Mouse (Mus musculus) bone marrow macrophage, adult 2 months (primary cell): ENCODE data around the gene Rln3. TPM values are rescaled to one million over a fixed set of nuclear protein-coding genes. Genes with fewer than 3 reads are reported as not detected.

Experiments used
- H3K27ac ChIP-seq: 2 replicates; pipeline ENCODE4 v1.5.1; 2012; ENCODE audit warnings: low read depth, low read length; ENCODE audit not compliant: insufficient read depth
- H3K4me1 ChIP-seq: 2 replicates; pipeline ENCODE4 v1.6.1; 2012; ENCODE audit warnings: low read length; ENCODE audit not compliant: control insufficient read depth, insufficient read depth
- H3K4me3 ChIP-seq: 2 replicates; pipeline ENCODE4 v1.5.1; 2012; ENCODE audit warnings: mild to moderate bottlenecking, low read length, moderate library complexity; ENCODE audit not compliant: insufficient read depth
- CTCF ChIP-seq: IDR thresholded peaks from 2 replicates; pipeline ENCODE4 v1.5.1; 2012; ENCODE audit warnings: low read depth, mild to moderate bottlenecking, low read length, moderate library complexity
- POLR2A ChIP-seq: IDR thresholded peaks from 2 replicates; pipeline ENCODE4 v1.6.1; 2012; ENCODE audit warnings: mild to moderate bottlenecking, low read depth, low read length, borderline replicate concordance
- polyA plus RNA-seq: library from polyadenylated mRNA; stranded (reverse); fragments of >200 nt; gene quantifications from 2 replicates; pipeline ENCODE4 v1.2.4, GENCODE M21; 2012; ENCODE audit not compliant: missing spikeins, insufficient read depth, insufficient read length

The Rln3 gene
- polyA plus RNA-seq, 1 experiment: not detected

DNA sequence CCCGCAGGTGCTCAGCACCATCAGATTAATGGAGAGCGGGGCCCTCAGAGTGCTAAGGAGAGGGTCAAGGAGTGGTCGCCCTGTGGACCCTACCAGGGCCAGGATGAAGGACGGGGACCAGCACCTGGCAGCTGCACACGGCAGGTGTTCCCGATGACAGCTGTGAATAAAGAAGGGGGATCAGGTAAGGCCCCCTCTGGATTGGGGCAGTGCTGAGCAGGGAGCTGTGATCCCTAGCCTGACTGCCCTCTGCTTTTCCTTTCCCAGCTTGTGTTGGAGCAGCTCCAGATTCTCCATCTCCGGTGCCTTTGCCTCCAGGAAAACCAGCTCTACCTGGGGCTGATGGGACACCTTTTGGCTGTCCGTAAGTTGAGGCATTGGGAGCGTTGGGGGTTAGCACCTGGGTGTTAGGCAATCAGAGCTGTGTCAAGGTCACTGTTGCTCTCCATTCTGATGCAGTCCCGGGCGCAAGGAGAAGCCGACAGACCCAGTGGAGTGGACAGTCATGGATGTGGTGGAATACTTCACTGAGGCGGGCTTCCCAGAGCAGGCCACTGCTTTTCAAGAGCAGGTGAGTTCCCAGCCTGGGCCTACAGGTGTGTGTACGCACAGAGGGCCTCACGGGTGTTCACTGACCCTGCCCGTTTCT lies 45.6 kb downstream of the Rln3 start:
- no peak for TF ChIP-seq CTCF
- no peak for TF ChIP-seq POLR2A
- H3K4me3 ChIP-seq: peak overlapping the region; percentile 67
- H3K27ac ChIP-seq: no peak overlapping the region
- peaks cover 20% of the 10 kb centered on the region for H3K4me1 ChIP-seq

DNA sequence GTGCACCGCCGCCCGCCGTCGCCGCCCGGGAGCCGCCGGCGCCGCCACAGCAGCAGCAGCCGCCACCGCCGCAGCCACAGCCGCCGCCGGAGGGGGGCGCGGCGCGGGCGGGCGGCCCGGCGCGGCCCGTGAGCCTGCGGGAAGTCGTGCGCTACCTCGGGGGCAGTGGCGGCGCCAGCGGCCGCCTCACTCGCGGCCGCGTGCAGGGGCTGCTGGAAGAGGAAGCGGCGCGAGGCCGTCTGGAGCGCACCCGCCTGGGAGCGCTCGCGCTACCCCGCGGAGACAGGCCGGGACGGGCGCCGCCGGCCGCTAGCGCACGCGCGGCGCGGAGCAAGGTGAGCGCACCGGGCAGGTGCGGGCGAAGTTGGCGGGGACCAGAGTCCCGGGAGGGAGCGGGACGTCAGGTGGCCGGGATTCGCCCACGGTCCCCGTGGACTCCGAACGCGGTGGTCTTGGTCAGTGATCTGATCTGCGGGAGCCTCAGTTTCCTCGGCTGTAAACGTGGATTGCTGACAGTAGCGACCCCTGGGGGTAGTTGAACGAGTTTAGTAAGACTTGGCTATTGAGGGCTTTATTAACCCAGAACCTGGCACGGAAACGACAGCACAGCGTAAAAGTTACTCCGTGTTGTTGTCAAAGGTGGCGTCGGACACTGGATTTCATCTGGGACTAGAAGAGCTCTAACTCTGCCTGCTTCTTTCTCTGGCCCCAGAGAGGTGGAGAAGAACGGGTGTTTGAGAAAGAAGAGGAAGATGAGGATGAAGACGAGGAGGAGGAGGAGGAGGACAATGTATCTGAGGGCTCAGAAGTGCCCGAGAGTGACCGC lies 46.4 kb downstream of the Rln3 start:
- peak overlapping the region; percentile 67 for H3K4me3 ChIP-seq
- H3K4me1 ChIP-seq: peaks cover 23% of the 10 kb centered on the region
- H3K27ac ChIP-seq: peak overlapping the region; percentile 55
- no peak; the same call in 1 of the 2 replicates for TF ChIP-seq CTCF
- TF ChIP-seq POLR2A: no peak

DNA sequence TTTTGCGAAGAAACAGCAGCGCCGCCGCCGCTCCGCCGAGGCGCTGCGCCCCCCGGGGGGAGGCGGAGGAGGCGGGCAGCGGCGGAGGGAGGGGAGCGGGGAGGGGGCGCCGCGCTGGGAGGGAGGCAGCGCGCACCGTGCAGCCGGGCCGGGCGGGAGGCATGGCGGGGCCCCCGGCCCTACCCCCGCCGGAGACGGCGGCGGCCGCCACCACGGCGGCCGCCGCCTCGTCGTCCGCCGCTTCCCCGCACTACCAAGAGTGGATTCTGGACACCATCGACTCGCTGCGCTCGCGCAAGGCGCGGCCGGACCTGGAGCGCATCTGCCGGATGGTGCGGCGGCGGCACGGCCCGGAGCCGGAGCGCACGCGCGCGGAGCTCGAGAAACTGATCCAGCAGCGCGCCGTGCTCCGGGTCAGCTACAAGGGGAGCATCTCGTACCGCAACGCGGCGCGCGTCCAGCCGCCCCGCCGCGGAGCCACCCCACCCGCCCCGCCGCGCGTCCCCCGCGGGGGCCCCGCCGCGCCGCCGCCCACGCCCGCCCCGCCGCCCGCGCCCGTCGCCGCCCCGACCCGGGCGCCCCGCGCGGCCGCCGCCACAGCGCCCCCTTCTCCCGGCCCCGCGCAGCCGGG lies 47.2 kb downstream of the Rln3 start, which contains the start of gene Samd1:
Samd1 (plus strand) TSS at position 162 of the 631 bp plus-strand sequence.
- Histone ChIP-seq H3K4me3 (peak within 1 kb of the TSS; percentile 76), H3K4me1 (peaks cover 21% of the 10 kb centered on the region), H3K27ac (peak within 1 kb of the TSS; percentile 77)
- TF ChIP-seq CTCF (no peak), POLR2A (no peak)

DNA sequence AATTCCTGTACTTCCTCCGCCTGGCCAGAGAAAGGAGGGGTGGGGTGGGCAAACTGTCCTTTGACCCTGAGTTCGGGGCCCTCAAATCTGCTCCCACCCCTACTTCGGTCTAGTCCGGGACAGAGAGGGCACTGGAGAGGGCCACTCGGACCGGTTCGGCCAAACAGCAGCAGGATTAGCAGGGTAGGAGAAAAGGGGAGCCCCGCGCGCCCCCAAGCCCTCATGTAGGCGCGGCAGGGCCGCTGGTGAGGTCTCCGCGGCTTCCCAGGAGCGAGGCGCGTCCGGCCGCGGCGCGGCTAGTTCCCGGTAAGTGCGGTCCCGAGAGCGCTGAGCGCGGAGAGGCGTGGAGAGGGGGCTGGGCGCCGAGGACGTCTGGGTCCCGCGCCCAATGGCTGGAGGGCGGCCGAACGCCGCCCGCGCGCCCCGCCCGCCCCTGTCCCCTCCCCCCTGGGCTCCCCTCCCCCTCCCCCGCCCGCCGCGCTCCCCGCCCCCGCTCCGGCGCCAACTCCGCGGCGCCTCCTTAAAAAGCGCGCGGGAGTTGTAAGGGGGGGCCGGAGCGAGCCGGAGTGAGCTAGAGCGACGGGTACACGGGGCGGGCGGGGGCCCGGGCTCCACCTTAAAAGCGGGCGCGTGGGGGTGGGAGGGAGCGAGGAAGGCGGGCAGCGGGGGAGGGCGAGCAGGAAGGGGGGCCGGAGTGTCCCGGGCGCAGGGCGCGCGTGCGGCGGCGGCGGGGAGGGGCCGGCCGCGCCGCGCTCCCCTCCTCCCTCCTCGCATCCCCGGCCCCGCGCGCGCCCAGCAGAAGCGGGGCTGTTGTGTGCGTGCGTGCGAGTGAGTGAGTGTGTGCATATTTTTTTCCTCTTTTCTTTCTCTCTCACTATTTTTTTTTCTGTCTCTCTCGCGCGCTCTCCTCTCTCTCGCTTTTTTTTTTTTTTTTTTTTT lies 48.0 kb downstream of the Rln3 start:
- peak overlapping the region; percentile 77 for H3K27ac ChIP-seq
- H3K4me1 ChIP-seq: peaks cover 21% of the 10 kb centered on the region
- TF ChIP-seq POLR2A (peak; percentile 7; the same call in 1 of the 2 replicates), CTCF (no peak)
- H3K4me3 ChIP-seq: peak overlapping the region; percentile 76

DNA sequence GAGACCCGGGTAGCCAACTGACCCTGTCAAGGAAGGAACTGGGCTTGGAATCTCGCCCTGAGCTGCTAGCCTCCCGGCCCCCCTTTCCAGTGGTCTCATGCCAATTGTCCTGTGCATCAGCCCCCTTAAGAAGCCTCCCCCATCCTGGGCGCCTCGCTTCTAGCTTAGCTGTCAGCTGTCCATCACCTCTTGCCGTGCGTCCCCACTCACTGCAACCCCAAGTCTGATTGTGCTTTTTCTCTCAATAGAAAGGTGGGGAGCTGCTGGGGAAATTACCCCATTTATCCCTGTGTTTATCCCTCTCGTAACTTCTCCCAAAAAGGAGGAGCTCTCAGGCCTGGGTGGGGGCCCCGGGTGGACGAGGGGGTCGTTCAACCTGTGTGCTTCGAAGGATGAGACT lies 48.8 kb downstream of the Rln3 start:
- peak overlapping the region; percentile 71; the same call in 1 of the 2 replicates for H3K4me3 ChIP-seq
- H3K27ac ChIP-seq: 0 out of 2 replicates have a peak overlapping the region, but pooled peaks have one; percentile 70
- TF ChIP-seq CTCF (no peak), POLR2A (no peak)
- peaks cover 21% of the 10 kb centered on the region for H3K4me1 ChIP-seq

DNA sequence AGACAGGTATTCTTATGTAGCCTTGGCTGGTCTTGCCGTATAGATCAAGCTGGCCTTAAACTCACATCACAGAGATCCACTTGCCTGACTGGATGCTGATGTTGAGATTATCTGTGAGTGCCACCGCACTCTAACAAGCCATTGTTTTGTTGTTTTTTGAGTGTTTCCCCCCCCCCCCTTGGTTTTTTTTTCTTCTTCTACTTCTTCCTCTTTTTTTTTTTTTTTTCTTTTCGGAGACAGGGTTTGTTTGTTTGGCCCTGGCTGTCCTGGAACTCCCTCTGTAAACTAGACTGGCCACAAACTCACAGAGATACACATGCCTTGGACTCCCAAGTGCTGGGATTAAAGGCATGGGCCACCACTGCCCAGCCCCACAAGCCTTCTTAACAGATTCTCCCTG lies 50.8 kb downstream of the Rln3 start:
- Histone ChIP-seq H3K27ac (peak overlapping the region; percentile 33; the same call in 1 of the 2 replicates), H3K4me1 (peaks cover 28% of the 10 kb centered on the region), H3K4me3 (no peak overlapping the region)
- TF ChIP-seq CTCF: no peak
- TF ChIP-seq POLR2A: no peak

Other genes with a start within 250 kb of the Rln3 start
- 0.31 and 2.0 TPM in 2 replicates for gene Adgrl1, start 144.9 kb downstream of the Rln3 start, polyA plus RNA-seq
- gene Gm10644, start 89.8 kb downstream of the Rln3 start, polyA plus RNA-seq: 0.98 and 1.3 TPM in 2 replicates
- gene Asf1b, start 89.5 kb downstream of the Rln3 start, polyA plus RNA-seq: 41.3 and 42.9 TPM in 2 replicates
- gene Prkaca, start 72.0 kb downstream of the Rln3 start, polyA plus RNA-seq: 73.1 and 81.8 TPM in 2 replicates
- gene Samd1, start 47.3 kb downstream of the Rln3 start, polyA plus RNA-seq: 70.3 and 82.9 TPM in 2 replicates
- 0.56 TPM in 1 of 2 replicates, not detected in the other for gene 1700067K01Rik, start 43.5 kb downstream of the Rln3 start, polyA plus RNA-seq
- gene 2210011C24Rik, start 32.8 kb downstream of the Rln3 start, polyA plus RNA-seq: 2.4 and 2.8 TPM in 2 replicates
- not detected in 2 replicates for gene Palm3, start 23.5 kb downstream of the Rln3 start, polyA plus RNA-seq
- gene Il27ra, start 2.4 kb downstream of the Rln3 start, polyA plus RNA-seq: 0.68 and 1.7 TPM in 2 replicates
- 0.58 and 1.0 TPM in 2 replicates for gene Gm10643, start 20.1 kb upstream of the Rln3 start, polyA plus RNA-seq
- gene Rfx1, start 21.8 kb upstream of the Rln3 start, polyA plus RNA-seq: 17.2 TPM in 2 replicates
- 17.2 and 23.7 TPM in 2 replicates for gene Dcaf15, start 59.8 kb upstream of the Rln3 start, polyA plus RNA-seq
- 0.39 and 0.74 TPM in 2 replicates for gene Podnl1, start 81.0 kb upstream of the Rln3 start, polyA plus RNA-seq
- gene Cc2d1a, start 102.9 kb upstream of the Rln3 start, polyA plus RNA-seq: 23.6 and 28.8 TPM in 2 replicates
- gene 4930432K21Rik, start 103.0 kb upstream of the Rln3 start, polyA plus RNA-seq: 0.49 and 1.2 TPM in 2 replicates
- not detected in 2 replicates for gene Nanos3, start 140.2 kb upstream of the Rln3 start, polyA plus RNA-seq
- 9.4 and 10.9 TPM in 2 replicates for gene Zswim4, start 192.1 kb upstream of the Rln3 start, polyA plus RNA-seq
- 164 and 172 TPM in 2 replicates for gene D8Ertd738e, start 204.7 kb upstream of the Rln3 start, polyA plus RNA-seq
- gene Mri1, start 212.3 kb upstream of the Rln3 start, polyA plus RNA-seq: 10.0 and 11.6 TPM in 2 replicates
- gene Ccdc130, start 225.4 kb upstream of the Rln3 start, polyA plus RNA-seq: 22.8 and 27.3 TPM in 2 replicates